Mouse (Mus musculus): ENCODE results near the gene Zfr2. TPM values are rescaled to one million over a fixed set of nuclear protein-coding genes. Genes with fewer than 3 reads are reported as not detected.

Gene Zfr2
- polyA plus RNA-seq, 1 experiment: 93.1 TPM

DNA sequence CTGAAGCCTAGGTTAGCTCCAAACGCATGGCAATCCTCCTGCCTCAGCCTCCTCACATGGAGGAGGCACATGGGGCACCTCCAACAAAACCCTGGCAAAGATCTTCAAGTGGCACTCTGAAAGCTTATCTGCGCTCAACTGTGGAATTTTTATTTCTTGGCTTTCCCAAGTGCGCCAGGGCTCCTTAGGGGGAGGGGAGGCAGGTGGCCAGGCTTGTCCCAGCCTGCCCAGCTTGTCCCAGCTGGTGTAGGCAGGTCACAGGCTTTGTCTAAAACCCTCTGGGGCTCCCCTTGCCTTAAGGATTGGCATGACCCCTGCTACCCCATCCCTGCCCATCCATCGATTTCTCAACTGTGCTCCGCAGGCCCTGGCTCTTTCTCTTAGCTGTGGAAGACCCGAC, 51.2 kb downstream of the Zfr2 start:
- Histone ChIP-seq H3K27ac (ENCODE audit: insufficient read depth, low read length) (no peak overlapping the region), H3K4me3 (ENCODE audit: insufficient read depth, low read length) (no peak overlapping the region), H3K4me1 (ENCODE audit: control insufficient read depth, insufficient read depth, low read length) (no peaks in the 10 kb centered on the region; the same call in 1 of the 2 replicates)
- no peak for TF ChIP-seq POLR2A (IDR thresholded peaks at IDR 0.05; ENCODE audit: extremely low read depth, insufficient read depth, low read length)
- no peak for TF ChIP-seq CTCF (IDR thresholded peaks at IDR 0.05; ENCODE audit: extremely low read depth, insufficient read depth, low read length)

DNA sequence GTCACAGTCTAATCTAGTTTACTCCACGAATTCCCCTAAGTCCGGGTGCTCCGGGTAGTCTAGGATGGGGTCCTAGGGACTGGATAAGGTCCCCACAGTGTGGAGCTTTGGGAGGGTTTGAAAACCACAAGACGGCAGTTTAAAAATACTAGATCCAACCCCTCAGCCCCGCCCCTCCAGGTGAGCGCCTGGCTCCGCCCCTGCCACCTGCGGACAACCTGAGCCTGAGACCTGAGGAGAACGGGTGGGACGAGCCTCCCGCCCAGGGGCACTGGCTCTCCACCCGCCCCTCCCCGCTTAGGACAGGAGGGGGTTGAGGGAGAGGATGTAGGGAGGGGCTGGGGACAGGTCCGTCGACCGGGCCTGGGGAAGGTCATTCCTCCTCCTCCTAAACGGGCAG, 51.8 kb downstream of the Zfr2 start:
- Histone ChIP-seq H3K4me3 (ENCODE audit: insufficient read depth, low read length) (no peak overlapping the region), H3K27ac (ENCODE audit: insufficient read depth, low read length) (no peak overlapping the region), H3K4me1 (ENCODE audit: control insufficient read depth, insufficient read depth, low read length) (no peaks in the 10 kb centered on the region; the same call in 1 of the 2 replicates)
- TF ChIP-seq POLR2A (IDR thresholded peaks at IDR 0.05; ENCODE audit: extremely low read depth, insufficient read depth, low read length) (no peak), CTCF (IDR thresholded peaks at IDR 0.05; ENCODE audit: extremely low read depth, insufficient read depth, low read length) (no peak)

DNA sequence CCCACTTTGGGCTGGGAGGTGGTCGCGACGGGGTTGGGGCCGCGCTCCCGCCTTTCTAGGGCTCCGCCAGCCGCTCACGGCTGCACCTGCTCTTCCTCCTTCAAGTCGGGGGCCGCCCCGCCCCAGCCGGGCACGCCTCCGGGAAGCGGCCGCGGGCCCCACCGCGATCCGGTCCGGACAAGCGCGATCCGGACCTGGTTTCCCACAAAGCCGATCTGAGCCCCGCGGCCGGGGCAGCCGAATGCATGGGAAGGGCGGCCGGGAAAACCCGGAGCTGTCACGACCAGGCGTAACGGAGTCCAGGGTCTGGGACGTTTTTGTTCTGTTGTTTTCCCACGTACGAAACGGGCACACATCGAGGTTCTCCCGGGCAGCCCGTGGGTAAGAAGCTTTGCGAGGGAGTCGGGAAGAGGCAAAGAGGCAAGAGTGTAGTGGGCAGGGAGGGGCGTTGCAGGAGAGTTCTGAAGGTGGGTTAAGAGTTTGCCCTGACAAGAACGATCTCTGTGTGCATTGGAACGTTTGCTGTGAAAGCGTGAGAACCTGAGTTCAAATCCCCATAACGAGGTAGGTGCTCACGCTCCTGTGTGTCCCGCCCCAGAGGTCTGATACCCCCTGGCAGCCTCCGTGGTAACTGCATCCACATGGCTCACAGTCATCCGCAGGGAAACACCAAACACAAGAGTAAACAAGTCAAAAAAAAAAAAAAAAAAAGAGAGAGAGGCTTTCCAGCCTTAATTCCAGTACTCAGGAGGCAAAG, 52.9 kb downstream of the Zfr2 start:
- Histone ChIP-seq H3K4me1 (ENCODE audit: control insufficient read depth, insufficient read depth, low read length) (no peaks in the 10 kb centered on the region; the same call in 1 of the 2 replicates), H3K27ac (ENCODE audit: insufficient read depth, low read length) (no peak overlapping the region), H3K4me3 (ENCODE audit: insufficient read depth, low read length) (peak overlapping the region; percentile 6; the same call in 1 of the 2 replicates)
- TF ChIP-seq POLR2A (IDR thresholded peaks at IDR 0.05; ENCODE audit: extremely low read depth, insufficient read depth, low read length): no peak
- TF ChIP-seq CTCF (IDR thresholded peaks at IDR 0.05; ENCODE audit: extremely low read depth, insufficient read depth, low read length): no peak

DNA sequence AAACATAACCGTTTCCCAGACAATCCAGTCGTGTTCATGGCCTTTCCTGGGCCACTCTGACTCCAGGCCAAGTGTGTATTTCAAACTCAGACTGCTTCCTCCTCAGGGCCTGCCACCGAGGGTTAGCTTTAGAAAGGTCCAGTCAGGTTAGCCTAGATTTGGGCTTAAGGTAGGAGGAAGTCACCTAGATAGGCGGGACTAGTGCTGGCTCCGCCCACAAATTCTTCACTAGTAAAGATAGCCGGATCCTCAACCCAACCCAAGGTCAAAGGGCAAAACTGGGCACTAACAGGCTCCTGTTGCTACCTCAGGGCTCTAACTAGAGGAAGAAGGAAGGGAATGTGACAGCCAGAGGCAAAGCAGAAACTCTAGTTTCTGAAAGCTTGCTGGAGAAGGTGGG, 53.6 kb downstream of the Zfr2 start:
- no peak for TF ChIP-seq POLR2A (IDR thresholded peaks at IDR 0.05; ENCODE audit: extremely low read depth, insufficient read depth, low read length)
- TF ChIP-seq CTCF (IDR thresholded peaks at IDR 0.05; ENCODE audit: extremely low read depth, insufficient read depth, low read length): no peak
- H3K4me1 ChIP-seq (ENCODE audit: control insufficient read depth, insufficient read depth, low read length): no peaks in the 10 kb centered on the region; the same call in 1 of the 2 replicates
- no peak overlapping the region for H3K4me3 ChIP-seq (ENCODE audit: insufficient read depth, low read length)
- H3K27ac ChIP-seq (ENCODE audit: insufficient read depth, low read length): no peak overlapping the region

DNA sequence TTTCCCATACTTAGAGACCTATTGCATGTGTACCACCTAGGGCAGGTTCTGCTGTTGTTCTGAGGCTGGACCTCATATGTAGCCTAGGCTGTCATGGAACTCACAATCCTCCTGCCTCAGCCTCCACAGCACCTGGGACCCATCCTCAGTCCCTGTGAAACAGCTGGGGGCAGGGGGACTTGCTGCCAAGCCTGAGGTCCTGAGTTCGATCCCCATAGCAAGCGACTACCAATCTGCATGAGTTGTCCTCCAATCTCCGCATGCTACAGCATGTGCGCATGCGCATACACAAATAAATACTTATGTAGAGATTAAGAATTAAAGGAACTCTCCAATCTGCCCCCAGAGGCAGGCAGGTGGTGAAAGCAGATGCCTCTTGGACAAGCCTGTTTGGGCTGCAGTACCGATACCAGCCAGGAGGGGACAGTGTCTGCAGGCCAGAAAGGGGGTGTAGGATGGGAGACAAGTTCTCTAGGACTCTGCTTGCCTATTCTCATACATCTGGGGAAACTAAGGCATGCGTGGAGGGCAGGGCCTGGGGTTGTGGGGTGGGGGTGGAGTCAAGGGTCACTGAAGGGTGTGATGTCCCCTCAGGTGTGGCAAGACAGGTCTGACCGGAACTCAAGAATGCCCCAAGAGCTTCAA, 54.7 kb downstream of the Zfr2 start:
- Histone ChIP-seq H3K4me1 (ENCODE audit: control insufficient read depth, insufficient read depth, low read length) (no peaks in the 10 kb centered on the region; the same call in 1 of the 2 replicates), H3K4me3 (ENCODE audit: insufficient read depth, low read length) (no peak overlapping the region), H3K27ac (ENCODE audit: insufficient read depth, low read length) (no peak overlapping the region)
- TF ChIP-seq CTCF (IDR thresholded peaks at IDR 0.05; ENCODE audit: extremely low read depth, insufficient read depth, low read length): peak; percentile 81
- no peak for TF ChIP-seq POLR2A (IDR thresholded peaks at IDR 0.05; ENCODE audit: extremely low read depth, insufficient read depth, low read length)

DNA sequence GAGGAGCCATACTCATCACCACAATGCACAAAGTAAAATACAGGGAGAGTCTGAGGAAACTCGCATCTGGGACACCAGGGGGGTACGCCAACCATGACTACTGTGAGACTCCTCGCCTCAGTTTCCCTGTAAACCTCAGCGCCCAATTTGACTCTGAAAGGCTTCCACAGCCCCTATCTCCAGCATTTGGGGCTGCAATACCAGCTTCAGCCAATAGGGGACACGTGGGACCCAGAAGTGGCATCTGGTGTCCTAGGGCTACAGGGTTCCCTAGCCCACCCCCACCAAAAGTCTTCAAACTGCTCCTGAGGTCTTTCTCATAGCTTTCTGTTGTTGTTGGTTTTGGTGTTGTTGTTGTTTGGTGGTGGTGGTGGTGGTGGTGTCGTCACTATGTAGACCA, 55.6 kb downstream of the Zfr2 start:
- TF ChIP-seq POLR2A (IDR thresholded peaks at IDR 0.05; ENCODE audit: extremely low read depth, insufficient read depth, low read length) (no peak), CTCF (IDR thresholded peaks at IDR 0.05; ENCODE audit: extremely low read depth, insufficient read depth, low read length) (peak; percentile 52)
- Histone ChIP-seq H3K4me3 (ENCODE audit: insufficient read depth, low read length) (no peak overlapping the region), H3K4me1 (ENCODE audit: control insufficient read depth, insufficient read depth, low read length) (no peaks in the 10 kb centered on the region; the same call in 1 of the 2 replicates), H3K27ac (ENCODE audit: insufficient read depth, low read length) (no peak overlapping the region)

DNA sequence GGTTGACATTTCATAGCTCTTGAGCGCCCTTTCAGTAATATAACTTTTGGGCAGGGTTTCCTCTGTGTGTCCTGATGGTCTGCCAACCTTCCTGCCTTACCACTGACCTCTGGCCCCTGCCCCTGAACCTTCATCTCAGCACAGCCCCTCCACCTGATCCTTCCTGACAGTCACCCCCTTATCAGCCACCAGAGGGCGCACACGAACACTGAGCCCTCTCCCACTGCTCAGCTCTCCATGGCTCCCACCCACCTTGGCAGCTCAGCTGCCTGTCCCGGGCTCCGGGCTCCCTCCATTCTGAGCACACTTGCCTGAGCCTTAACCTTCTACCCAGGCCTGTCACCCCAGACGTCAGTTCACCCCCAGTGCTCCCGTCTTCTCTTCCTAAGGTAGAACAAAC, 56.3 kb downstream of the Zfr2 start:
- no peak overlapping the region for H3K4me3 ChIP-seq (ENCODE audit: insufficient read depth, low read length)
- TF ChIP-seq CTCF (IDR thresholded peaks at IDR 0.05; ENCODE audit: extremely low read depth, insufficient read depth, low read length) (peak; percentile 82), POLR2A (IDR thresholded peaks at IDR 0.05; ENCODE audit: extremely low read depth, insufficient read depth, low read length) (no peak)

DNA sequence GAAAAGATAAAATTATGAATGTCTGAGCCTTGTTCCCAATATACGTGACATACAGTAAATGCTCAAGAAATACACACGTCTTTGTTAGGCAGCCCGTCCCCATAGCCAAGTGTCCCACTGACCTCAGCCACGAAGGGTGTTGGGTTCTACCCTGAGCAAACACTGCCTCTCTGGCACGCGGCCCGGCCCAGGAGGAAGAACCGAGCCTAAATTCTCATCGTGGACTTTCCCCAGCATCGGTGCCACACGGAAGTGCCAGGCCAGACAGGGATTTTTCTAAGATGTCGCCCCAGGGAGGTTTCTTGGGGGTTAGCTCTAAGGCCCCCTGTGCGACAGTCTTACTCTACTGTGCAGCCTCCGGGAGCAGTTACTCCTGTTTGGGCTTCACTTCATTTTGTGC, 56.9 kb downstream of the Zfr2 start:
- Histone ChIP-seq H3K4me1 (ENCODE audit: control insufficient read depth, insufficient read depth, low read length) (no peaks in the 10 kb centered on the region; the same call in 1 of the 2 replicates), H3K27ac (ENCODE audit: insufficient read depth, low read length) (no peak overlapping the region)

More for the DNA sequence above, 56.3 kb downstream of the Zfr2 start:
- Histone ChIP-seq H3K27ac (ENCODE audit: insufficient read depth, low read length) (no peak overlapping the region), H3K4me1 (ENCODE audit: control insufficient read depth, insufficient read depth, low read length) (no peaks in the 10 kb centered on the region; the same call in 1 of the 2 replicates)

DNA sequence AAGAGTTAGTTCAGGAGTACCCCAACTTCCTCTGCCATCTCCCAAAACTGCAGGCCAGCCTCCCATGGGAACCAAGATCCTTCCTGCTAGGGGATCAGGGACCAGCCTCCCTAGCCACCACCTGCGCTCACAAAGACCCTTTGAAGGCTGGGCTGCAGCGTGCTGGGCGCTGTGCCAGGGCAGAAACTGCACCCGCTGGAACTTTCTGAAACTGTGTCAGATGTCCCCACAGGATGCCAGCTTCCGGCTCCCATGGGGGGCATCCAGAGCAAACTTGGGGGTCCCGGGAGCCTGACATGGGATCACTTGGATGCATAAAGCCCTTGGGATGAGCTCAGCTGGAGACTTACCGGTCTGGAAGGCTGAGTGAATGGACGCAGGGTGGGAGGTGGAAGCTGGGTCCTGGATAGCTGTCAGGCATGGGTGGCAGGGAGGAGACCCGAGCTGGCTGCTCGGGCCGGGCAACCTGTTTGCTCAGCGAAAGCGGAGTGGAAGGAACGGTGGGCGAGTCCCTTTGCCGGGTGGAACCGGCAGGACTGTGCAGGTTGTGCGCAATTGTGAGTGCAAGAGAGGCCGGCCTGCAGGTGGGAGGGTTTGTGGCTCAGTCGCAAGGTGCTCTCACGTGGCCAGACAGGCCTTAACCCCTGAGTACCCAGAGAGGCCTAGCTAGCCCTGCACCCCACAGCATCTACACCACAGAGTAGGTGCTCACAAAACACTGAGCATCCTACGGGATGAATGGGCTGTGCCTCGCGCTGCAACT, 57.9 kb downstream of the Zfr2 start:
- TF ChIP-seq CTCF (IDR thresholded peaks at IDR 0.05; ENCODE audit: extremely low read depth, insufficient read depth, low read length) (no peak), POLR2A (IDR thresholded peaks at IDR 0.05; ENCODE audit: extremely low read depth, insufficient read depth, low read length) (no peak)
- peaks cover 6% of the 10 kb centered on the region for H3K4me1 ChIP-seq (ENCODE audit: control insufficient read depth, insufficient read depth, low read length)
- no peak overlapping the region for H3K4me3 ChIP-seq (ENCODE audit: insufficient read depth, low read length)
- no peak overlapping the region for H3K27ac ChIP-seq (ENCODE audit: insufficient read depth, low read length)

More for the DNA sequence above, 56.9 kb downstream of the Zfr2 start:
- no peak for TF ChIP-seq CTCF (IDR thresholded peaks at IDR 0.05; ENCODE audit: extremely low read depth, insufficient read depth, low read length)
- no peak for TF ChIP-seq POLR2A (IDR thresholded peaks at IDR 0.05; ENCODE audit: extremely low read depth, insufficient read depth, low read length)
- H3K4me3 ChIP-seq (ENCODE audit: insufficient read depth, low read length): no peak overlapping the region
